Mouse (Mus musculus) liver, embryonic 14.5 days (tissue): ENCODE measurements around the gene Shank2.

ENCODE experiments used
- CTCF ChIP-seq: IDR thresholded peaks from 2 replicates; pipeline ENCODE4 v1.5.1; 2016; ENCODE audit warnings: antibody characterized with exemption, low read depth, control low read depth
- EP300 ChIP-seq: IDR thresholded peaks from 2 replicates; pipeline ENCODE4 v1.6.1; 2016; ENCODE audit warnings: antibody characterized with exemption, low read depth

DNA sequence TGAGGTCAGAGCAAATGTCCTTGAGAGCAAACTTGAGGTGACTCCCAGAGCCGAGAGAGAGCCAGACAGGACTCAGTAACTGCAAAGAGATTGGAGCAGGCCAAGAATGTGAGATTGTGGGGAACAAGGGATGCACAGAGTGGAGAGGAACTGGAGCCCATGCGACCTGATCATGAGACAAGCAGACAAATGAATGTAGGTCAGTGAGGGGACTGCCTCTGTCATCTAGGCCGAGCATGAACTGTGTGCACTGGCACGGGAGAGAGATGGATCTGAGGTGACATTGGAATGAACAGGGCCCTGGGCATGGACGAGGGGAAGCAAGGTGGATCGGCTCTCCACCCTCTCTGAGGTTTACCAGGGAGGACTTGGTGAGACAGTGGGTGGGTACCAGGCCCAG, 260.9 kb downstream of the Shank2 start:
- no peak for TF ChIP-seq CTCF
- no peak for TF ChIP-seq EP300
